Mouse (Mus musculus): ENCODE results near the gene Naaladl2. TPM values are rescaled to one million over a fixed set of nuclear protein-coding genes. Genes with fewer than 3 reads are reported as not detected.
A peak's percentile ranks its signal among the peaks of the same experiment; 100 is the strongest.

Gene Naaladl2
- polyA plus RNA-seq, 1 experiment = 0.38 TPM

DNA sequence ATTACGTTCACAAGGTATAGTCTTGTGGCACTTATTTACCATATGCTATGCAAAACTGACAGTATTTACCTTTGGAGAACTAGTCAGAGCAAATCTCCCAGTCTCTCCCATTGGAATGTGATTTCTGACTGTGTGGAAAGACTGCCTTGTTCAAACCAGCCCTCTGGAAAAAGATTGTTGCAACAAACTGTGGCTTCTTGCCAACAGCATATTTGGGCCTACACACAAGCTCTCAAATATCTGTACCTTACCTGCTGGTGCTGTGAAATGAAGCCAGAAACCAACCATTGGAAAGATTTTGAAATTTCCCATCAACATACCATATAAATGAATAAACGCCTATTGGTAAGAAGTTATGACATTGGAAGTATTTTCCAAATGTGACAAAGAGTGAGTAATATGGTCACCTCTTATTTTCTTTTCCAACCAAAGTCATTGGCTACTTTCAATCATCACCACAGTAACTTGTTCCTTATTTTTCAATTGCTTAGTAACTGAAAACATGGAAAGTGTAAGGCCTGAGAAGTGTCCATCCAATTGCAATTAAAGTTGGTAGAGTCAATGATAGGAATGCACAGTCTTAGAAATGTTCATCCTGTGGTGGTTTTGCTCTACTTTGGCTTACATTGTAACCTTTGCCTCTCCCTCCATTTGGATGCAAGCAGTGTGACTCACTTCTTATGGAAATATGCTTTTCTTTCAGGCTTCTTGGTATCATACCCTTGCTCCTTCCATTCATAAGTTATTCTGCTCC is 453.7 kb downstream of the Naaladl2 start:
- TF ChIP-seq POLR2A (IDR thresholded peaks at IDR 0.05; ENCODE audit: low read depth, low read length) = no peak
- no peak for TF ChIP-seq CTCF (conservative IDR thresholded peaks at IDR 0.05; ENCODE audit: insufficient read depth, insufficient read length, low read depth, low read length)
- no peak overlapping the region for H3K4me3 ChIP-seq (ENCODE audit: insufficient read depth, low read depth, low read length)
- no peaks in the 10 kb centered on the region for H3K36me3 ChIP-seq (ENCODE audit: control insufficient read depth, insufficient read depth, low read length)
- WGBS = 74% methylated on average over 2 of the region's 2 CpGs
- H3K4me1 ChIP-seq (ENCODE audit: control insufficient read depth, insufficient read depth, low read length) = no peaks in the 10 kb centered on the region
- H3K27me3 ChIP-seq (replicated peaks; ENCODE audit: control insufficient read depth, insufficient read depth, low read length) = no peaks in the 10 kb centered on the region
- no peak overlapping the region for H3K27ac ChIP-seq (ENCODE audit: insufficient read depth, low read depth, low read length)
- peak; percentile 13 for DNase-seq

DNA sequence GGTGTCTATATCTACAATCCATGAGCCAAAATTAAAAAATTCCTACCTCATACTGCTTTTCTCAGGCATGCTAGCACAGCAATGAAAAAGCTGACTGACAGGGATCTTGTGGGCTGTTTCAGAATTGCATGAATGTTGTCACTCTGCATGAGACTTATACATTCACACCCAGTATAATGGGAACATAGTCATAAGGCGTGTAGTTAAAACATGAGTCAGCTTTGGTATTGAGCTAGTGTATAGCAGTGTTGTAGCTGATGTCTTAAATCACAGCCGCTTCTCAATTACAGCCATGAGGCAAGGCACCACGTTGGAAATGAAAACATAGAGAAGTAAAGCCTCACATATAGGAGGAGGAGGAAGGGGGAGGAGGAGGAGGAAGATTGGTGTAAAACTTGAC is 473.6 kb downstream of the Naaladl2 start:
- H3K27ac ChIP-seq (ENCODE audit: insufficient read depth, low read depth, low read length) = no peak overlapping the region
- no peaks in the 10 kb centered on the region for H3K4me1 ChIP-seq (ENCODE audit: control insufficient read depth, insufficient read depth, low read length)
- H3K27me3 ChIP-seq (replicated peaks; ENCODE audit: control insufficient read depth, insufficient read depth, low read length) = no peaks in the 10 kb centered on the region
- no peaks in the 10 kb centered on the region for H3K36me3 ChIP-seq (ENCODE audit: control insufficient read depth, insufficient read depth, low read length)
- DNase-seq = no peak
- TF ChIP-seq CTCF (conservative IDR thresholded peaks at IDR 0.05; ENCODE audit: insufficient read depth, insufficient read length, low read depth, low read length) (no peak), POLR2A (IDR thresholded peaks at IDR 0.05; ENCODE audit: low read depth, low read length) (no peak)
- WGBS = 60% methylated on average over 3 of the region's 3 CpGs
- H3K4me3 ChIP-seq (ENCODE audit: insufficient read depth, low read depth, low read length) = no peak overlapping the region

DNA sequence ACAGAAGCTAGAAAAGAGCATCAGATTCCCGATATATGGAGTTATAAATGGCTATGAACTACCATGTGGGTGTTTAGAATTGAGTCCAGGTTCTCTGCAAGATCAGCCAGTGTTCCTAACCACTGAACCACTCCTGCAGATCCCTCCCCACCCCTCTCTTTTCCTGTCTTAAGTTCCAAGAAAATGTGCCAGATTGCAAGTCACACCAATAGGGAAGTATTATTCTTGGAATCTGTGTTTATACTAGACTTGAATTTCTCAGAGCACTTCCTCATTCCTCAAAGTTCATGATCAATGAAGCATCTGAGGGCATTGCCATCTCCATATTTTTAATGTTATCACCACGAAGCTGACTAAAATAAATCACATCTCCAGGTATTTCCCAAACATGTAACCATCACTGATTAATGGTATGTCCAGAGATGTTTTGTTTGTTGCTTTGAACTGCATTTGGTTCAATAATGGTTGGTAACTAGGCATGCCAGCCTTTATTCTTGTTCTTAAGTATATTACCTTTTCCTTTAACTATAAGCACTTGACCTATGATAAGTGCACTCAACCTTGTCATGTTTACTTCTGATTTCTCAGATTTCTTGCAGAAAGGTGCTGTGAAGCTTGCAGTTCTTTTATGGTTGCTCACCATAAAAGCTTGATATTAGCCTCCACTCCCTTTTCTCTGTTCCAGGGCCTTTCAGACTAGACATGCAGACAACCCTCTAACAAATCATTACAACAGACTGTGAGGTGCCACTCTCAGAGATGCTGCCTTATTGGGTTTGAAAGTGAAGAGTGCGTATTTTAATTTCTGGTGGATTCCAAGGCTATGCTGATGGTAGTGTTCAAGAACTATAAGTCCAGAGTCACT is 475.8 kb downstream of the Naaladl2 start:
- peak; percentile 15 for DNase-seq
- Histone ChIP-seq H3K4me3 (ENCODE audit: insufficient read depth, low read depth, low read length) (no peak overlapping the region), H3K4me1 (ENCODE audit: control insufficient read depth, insufficient read depth, low read length) (no peaks in the 10 kb centered on the region), H3K27me3 (replicated peaks; ENCODE audit: control insufficient read depth, insufficient read depth, low read length) (no peaks in the 10 kb centered on the region), H3K27ac (ENCODE audit: insufficient read depth, low read depth, low read length) (no peak overlapping the region), H3K36me3 (ENCODE audit: control insufficient read depth, insufficient read depth, low read length) (no peaks in the 10 kb centered on the region)
- TF ChIP-seq POLR2A (IDR thresholded peaks at IDR 0.05; ENCODE audit: low read depth, low read length) = no peak
- no peak for TF ChIP-seq CTCF (conservative IDR thresholded peaks at IDR 0.05; ENCODE audit: insufficient read depth, insufficient read length, low read depth, low read length)
- 54% methylated on average over 3 of the region's 3 CpGs for WGBS

DNA sequence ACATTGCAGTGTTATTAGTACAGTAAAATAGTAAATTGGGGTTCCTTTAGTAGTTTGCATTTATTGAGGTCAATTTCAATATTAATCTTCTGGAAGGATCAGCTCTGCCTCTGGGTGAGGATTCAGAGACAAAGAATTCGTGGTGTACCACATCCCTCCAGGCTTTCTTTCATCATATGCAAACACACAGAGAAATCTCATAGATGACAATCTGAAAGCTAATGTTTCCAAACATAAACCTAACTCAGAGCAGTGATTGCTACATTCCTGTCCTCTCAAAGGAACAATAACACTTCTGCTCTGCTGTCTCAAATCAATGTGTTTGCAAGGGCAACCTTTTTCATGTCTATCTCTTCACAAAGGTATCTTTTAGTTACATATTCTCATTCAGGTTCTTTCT is 478.7 kb downstream of the Naaladl2 start:
- no peak overlapping the region for H3K27ac ChIP-seq (ENCODE audit: insufficient read depth, low read depth, low read length)
- no peak for TF ChIP-seq CTCF (conservative IDR thresholded peaks at IDR 0.05; ENCODE audit: insufficient read depth, insufficient read length, low read depth, low read length)
- TF ChIP-seq POLR2A (IDR thresholded peaks at IDR 0.05; ENCODE audit: low read depth, low read length) = no peak
- no peak overlapping the region for H3K4me3 ChIP-seq (ENCODE audit: insufficient read depth, low read depth, low read length)
- no peaks in the 10 kb centered on the region for H3K36me3 ChIP-seq (ENCODE audit: control insufficient read depth, insufficient read depth, low read length)
- no peaks in the 10 kb centered on the region for H3K27me3 ChIP-seq (replicated peaks; ENCODE audit: control insufficient read depth, insufficient read depth, low read length)
- DNase-seq = no peak
- H3K4me1 ChIP-seq (ENCODE audit: control insufficient read depth, insufficient read depth, low read length) = no peaks in the 10 kb centered on the region
- WGBS = 66% methylated on average over 1 of the region's 1 CpGs

DNA sequence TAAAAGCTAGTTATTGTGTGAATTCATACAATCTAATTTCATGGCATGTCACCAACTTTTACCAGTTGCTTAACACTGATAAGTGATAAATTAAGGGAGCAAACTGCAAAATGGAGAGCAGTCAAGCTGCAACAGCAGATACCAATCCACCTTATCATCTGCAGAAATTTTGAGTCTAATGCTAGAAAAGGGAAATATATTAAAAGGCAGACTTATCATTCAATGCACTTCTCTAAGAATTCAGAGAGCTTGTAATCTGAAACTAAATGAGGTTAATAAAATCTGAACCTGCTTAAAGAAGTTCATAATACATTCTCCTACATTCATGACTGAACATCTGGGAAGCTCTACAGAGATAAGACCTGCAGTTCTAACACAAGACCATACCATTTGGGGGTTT is 480.3 kb downstream of the Naaladl2 start:
- no peak overlapping the region for H3K4me3 ChIP-seq (ENCODE audit: insufficient read depth, low read depth, low read length)
- DNase-seq = no peak
- no peak for TF ChIP-seq CTCF (conservative IDR thresholded peaks at IDR 0.05; ENCODE audit: insufficient read depth, insufficient read length, low read depth, low read length)
- no peak for TF ChIP-seq POLR2A (IDR thresholded peaks at IDR 0.05; ENCODE audit: low read depth, low read length)

DNA sequence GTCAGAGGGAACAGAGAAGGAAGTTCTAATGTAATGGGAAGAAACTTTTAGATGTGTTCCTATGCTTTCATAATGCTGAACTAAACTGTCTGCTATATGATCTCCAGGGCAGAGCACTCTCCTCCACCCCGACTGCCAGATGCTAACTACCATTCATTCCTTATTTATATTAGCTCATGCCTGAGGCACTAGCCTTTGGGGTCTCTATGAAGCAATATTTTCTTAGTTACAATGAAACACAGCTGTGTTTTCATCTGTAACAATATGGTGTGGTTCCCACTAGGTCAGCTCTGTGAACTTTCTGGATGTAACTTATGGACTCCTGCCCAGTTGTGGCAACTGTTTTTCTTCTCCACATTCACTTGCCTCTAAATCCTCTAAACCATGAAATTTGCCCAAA is 514.0 kb downstream of the Naaladl2 start:
- Histone ChIP-seq H3K4me3 (ENCODE audit: insufficient read depth, low read depth, low read length) (no peak overlapping the region), H3K4me1 (ENCODE audit: control insufficient read depth, insufficient read depth, low read length) (no peaks in the 10 kb centered on the region), H3K36me3 (ENCODE audit: control insufficient read depth, insufficient read depth, low read length) (no peaks in the 10 kb centered on the region), H3K27me3 (replicated peaks; ENCODE audit: control insufficient read depth, insufficient read depth, low read length) (no peaks in the 10 kb centered on the region), H3K27ac (ENCODE audit: insufficient read depth, low read depth, low read length) (no peak overlapping the region)
- 24% methylated on average over 1 of the region's 1 CpGs for WGBS
- TF ChIP-seq CTCF (conservative IDR thresholded peaks at IDR 0.05; ENCODE audit: insufficient read depth, insufficient read length, low read depth, low read length) (no peak), POLR2A (IDR thresholded peaks at IDR 0.05; ENCODE audit: low read depth, low read length) (no peak)
- DNase-seq = no peak

More for the DNA sequence above, 480.3 kb downstream of the Naaladl2 start:
- H3K36me3 ChIP-seq (ENCODE audit: control insufficient read depth, insufficient read depth, low read length) = no peaks in the 10 kb centered on the region
- H3K4me1 ChIP-seq (ENCODE audit: control insufficient read depth, insufficient read depth, low read length) = no peaks in the 10 kb centered on the region
- no peaks in the 10 kb centered on the region for H3K27me3 ChIP-seq (replicated peaks; ENCODE audit: control insufficient read depth, insufficient read depth, low read length)
- no peak overlapping the region for H3K27ac ChIP-seq (ENCODE audit: insufficient read depth, low read depth, low read length)

DNA sequence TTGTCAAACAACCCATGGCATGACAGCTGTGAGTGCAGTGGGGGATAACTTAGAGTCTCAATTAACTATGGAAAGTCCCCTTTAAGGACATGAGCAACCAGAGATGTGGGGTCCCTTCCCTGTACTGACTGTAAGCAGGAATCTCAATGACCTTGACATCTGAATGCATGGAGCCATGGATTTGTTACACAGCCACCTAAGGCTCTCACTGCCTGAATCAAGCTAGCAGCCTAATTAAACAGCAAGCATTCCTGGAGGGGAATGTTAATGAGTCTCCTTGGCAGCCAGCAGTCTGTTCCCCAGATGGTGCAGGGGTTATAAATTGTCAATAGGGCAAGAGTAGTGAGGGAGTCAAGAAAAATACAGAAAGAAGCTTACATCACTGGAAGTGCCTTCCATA is 538.6 kb downstream of the Naaladl2 start:
- Histone ChIP-seq H3K4me3 (ENCODE audit: insufficient read depth, low read depth, low read length) (no peak overlapping the region), H3K36me3 (ENCODE audit: control insufficient read depth, insufficient read depth, low read length) (no peaks in the 10 kb centered on the region), H3K27me3 (replicated peaks; ENCODE audit: control insufficient read depth, insufficient read depth, low read length) (no peaks in the 10 kb centered on the region), H3K4me1 (ENCODE audit: control insufficient read depth, insufficient read depth, low read length) (peaks cover 2% of the 10 kb centered on the region; the same call in 1 of the 2 replicates), H3K27ac (ENCODE audit: insufficient read depth, low read depth, low read length) (peak overlapping the region; percentile 80)
- peak; percentile 48 for DNase-seq
- no peak for TF ChIP-seq CTCF (conservative IDR thresholded peaks at IDR 0.05; ENCODE audit: insufficient read depth, insufficient read length, low read depth, low read length)
- TF ChIP-seq POLR2A (IDR thresholded peaks at IDR 0.05; ENCODE audit: low read depth, low read length) = no peak

All from kidney, adult 2 months (tissue).